Mouse (Mus musculus) adrenal gland, adult 18-20 months (tissue): ENCODE data around the gene Sbk3. TPM values are rescaled to one million over a fixed set of nuclear protein-coding genes. Genes with fewer than 3 reads are reported as not detected.

Source experiments
- DNase-seq, 2 experiments: peaks; one replicate each; pipeline ENCODE4 v3.0.0; 2021 to 2022; ENCODE audit warnings: low spot score in 2 of 2
- total RNA-seq, 2 experiments: library from RNA; stranded (reverse); gene quantifications; 1 replicate in 1 of 2; 2 replicates in 1 of 2; pipeline ENCODE4 v1.2.3; 2021

The Sbk3 gene
- total RNA-seq, 2 experiments from 2014 or later, result 0.13 to 0.22 TPM

GRCm38 (mm10) chr7:4915669-4916416, 55.1 kb downstream of the Sbk3 start:
- DNase-seq, result no peak

Other genes with a start within 250 kb of the Sbk3 start
- under 1 TPM; 0.36 to 0.38 TPM for gene Tmem150b, start 245.9 kb downstream of the Sbk3 start, total RNA-seq
- 10 to 100 TPM; 34.5 to 35.3 TPM for gene Kmt5c, start 231.1 kb downstream of the Sbk3 start, total RNA-seq
- 10 to 100 TPM in 1 of 2 experiments, 1 to 10 TPM in 1; 7.6 to 10.6 TPM for gene Cox6b2, start 218.1 kb downstream of the Sbk3 start, total RNA-seq
- not detected for gene Fam71e2, start 199.9 kb downstream of the Sbk3 start, total RNA-seq
- gene Il11, start 188.3 kb downstream of the Sbk3 start, total RNA-seq, result under 1 TPM; 0.17 to 0.51 TPM
- not detected for gene Tmem190, start 188.2 kb downstream of the Sbk3 start, total RNA-seq
- gene Tmem238, start 181.5 kb downstream of the Sbk3 start, total RNA-seq, result 10 to 100 TPM in 1 of 2 experiments, 1 to 10 TPM in 1; 6.5 to 12.1 TPM
- gene Rpl28, start 178.3 kb downstream of the Sbk3 start, total RNA-seq, result 100 to 1,000 TPM; 849 to 923 TPM
- 100 to 1,000 TPM; 119 to 128 TPM for gene Ube2s, start 158.6 kb downstream of the Sbk3 start, total RNA-seq
- gene Shisa7, start 126.5 kb downstream of the Sbk3 start, total RNA-seq, result 1 to 10 TPM; 2.1 to 2.4 TPM
- gene Isoc2b, start 100.9 kb downstream of the Sbk3 start, total RNA-seq, result 10 to 100 TPM in 1 of 2 experiments, 1 to 10 TPM in 1; 9.6 to 18.3 TPM
- 10 to 100 TPM; 32.7 to 38.0 TPM for gene Isoc2a, start 94.0 kb downstream of the Sbk3 start, total RNA-seq
- gene Gm36210, start 64.7 kb downstream of the Sbk3 start, total RNA-seq, result not detected
- 10 to 100 TPM; 13.9 to 17.2 TPM for gene Zfp628, start 56.0 kb downstream of the Sbk3 start, total RNA-seq
- gene Nat14, start 49.1 kb downstream of the Sbk3 start, total RNA-seq, result 10 to 100 TPM in 1 of 2 experiments, 1 to 10 TPM in 1; 9.8 to 11.6 TPM
- gene Ssc5d, start 45.4 kb downstream of the Sbk3 start, total RNA-seq, result 1 to 10 TPM; 2.2 to 2.5 TPM
- 1 to 10 TPM in 1 of 2 experiments, under 1 TPM in 1; 0.96 to 2.5 TPM for gene Sbk2, start 6.8 kb downstream of the Sbk3 start, total RNA-seq
- gene Zfp579, start 25.0 kb upstream of the Sbk3 start, total RNA-seq, result 10 to 100 TPM; 15.9 to 25.4 TPM
- 10 to 100 TPM; 10.2 to 11.5 TPM for gene Zfp524, start 43.2 kb upstream of the Sbk3 start, total RNA-seq
- 10 to 100 TPM; 21.7 to 22.5 TPM for gene Fiz1, start 43.5 kb upstream of the Sbk3 start, total RNA-seq
- not detected for gene Gm44973, start 44.3 kb upstream of the Sbk3 start, total RNA-seq
- gene Zfp865, start 49.2 kb upstream of the Sbk3 start, total RNA-seq, result 10 to 100 TPM; 24.4 to 24.5 TPM
- 1 to 10 TPM; 1.5 to 2.6 TPM for gene Ccdc106, start 49.4 kb upstream of the Sbk3 start, total RNA-seq
- gene 4632433K11Rik, start 63.0 kb upstream of the Sbk3 start, total RNA-seq, result not detected
- 1 to 10 TPM; 3.4 to 4.1 TPM for gene Zfp784, start 67.3 kb upstream of the Sbk3 start, total RNA-seq
- 1 to 10 TPM; 5.1 to 5.7 TPM for gene Zfp580, start 80.4 kb upstream of the Sbk3 start, total RNA-seq
- gene U2af2, start 91.0 kb upstream of the Sbk3 start, total RNA-seq, result 100 to 1,000 TPM; 145 to 156 TPM
- gene Epn1, start 109.1 kb upstream of the Sbk3 start, total RNA-seq, result 100 to 1,000 TPM; 140 to 142 TPM
- under 1 TPM in 1 of 2 experiments, not detected in 1; 0.22 TPM for gene Rfpl4, start 145.8 kb upstream of the Sbk3 start, total RNA-seq
- 1 to 10 TPM; 1.5 to 2.0 TPM for gene Rasl2-9, start 154.8 kb upstream of the Sbk3 start, total RNA-seq
- not detected for gene Vmn1r55, start 178.5 kb upstream of the Sbk3 start, total RNA-seq
- gene Vmn1r56, start 225.6 kb upstream of the Sbk3 start, total RNA-seq, result not detected
- not detected for gene Vmn1r57, start 247.3 kb upstream of the Sbk3 start, total RNA-seq